Mouse (Mus musculus) erythroblast, embryonic 14.5 days (primary cell): ENCODE results near the gene Slc38a10.

Source experiments
- GATA1 ChIP-seq: IDR thresholded peaks from 2 replicates; pipeline ENCODE4 v1.6.1; 2012; ENCODE audit warnings: low read length, inconsistent platforms, mixed read lengths
- TAL1 ChIP-seq: IDR thresholded peaks from 3 replicates; pipeline ENCODE4 v1.6.1; 2012; ENCODE audit warnings: low read length, inconsistent platforms, mixed read lengths

- no peak for TF ChIP-seq GATA1
- TF ChIP-seq TAL1 = no peak
These were observed 41.5 kb downstream of the Slc38a10 start for GRCm38 (mm10) chr11:120109558-120110210.
